Mouse (Mus musculus) neural tube, embryonic 11.5 days (tissue): ENCODE data around the gene Capn2. TPM values are rescaled to one million over a fixed set of nuclear protein-coding genes. Genes with fewer than 3 reads are reported as not detected.

Experiments
- ATAC-seq: fragments of 200-750 bp; cut with Nextera tagmentation; 2 replicates; pipeline ENCODE4 v1.8.0; 2017; ENCODE audit warnings: moderate number of reproducible peaks, mild to moderate bottlenecking, moderate TSS enrichment, moderate library complexity; ENCODE audit not compliant: insufficient read depth, low FRiP score, low TSS enrichment
- DNase-seq: peaks from one replicate; pipeline ENCODE4 v3.0.0-alpha.2; 2015; ENCODE audit warnings: low spot score
- H3K27ac ChIP-seq: fragments of 300-500 bp; sonication (generic); 2 replicates; pipeline ENCODE4 v1.5.1; 2014; ENCODE audit warnings: low read depth, mild to moderate bottlenecking, low read length
- H3K27me3 ChIP-seq: fragments of 300-500 bp; sonication (generic); 2 replicates; pipeline ENCODE4 v1.6.1; 2014; ENCODE audit warnings: mild to moderate bottlenecking, low read length, mixed read lengths; ENCODE audit not compliant: control insufficient read depth, insufficient read depth
- H3K36me3 ChIP-seq: fragments of 300-500 bp; sonication (generic); 2 replicates; pipeline ENCODE4 v1.6.1; 2014; ENCODE audit warnings: mild to moderate bottlenecking, low read length, moderate library complexity, mixed read lengths; ENCODE audit not compliant: control insufficient read depth, insufficient read depth
- H3K4me1 ChIP-seq: fragments of 300-500 bp; sonication (generic); 2 replicates; pipeline ENCODE4 v1.6.1; 2014; ENCODE audit warnings: low read length, mixed read lengths; ENCODE audit not compliant: control insufficient read depth, insufficient read depth
- H3K4me2 ChIP-seq: fragments of 300-500 bp; sonication (generic); 2 replicates; pipeline ENCODE4 v1.6.1; 2014; ENCODE audit warnings: low read depth, mild to moderate bottlenecking, moderate library complexity
- H3K4me3 ChIP-seq: fragments of 300-500 bp; sonication (generic); 2 replicates; pipeline ENCODE4 v1.5.1; 2014; ENCODE audit warnings: low read depth, low read length
- H3K9ac ChIP-seq: fragments of 300-500 bp; sonication (generic); 2 replicates; pipeline ENCODE4 v1.6.1; 2014; ENCODE audit warnings: mild to moderate bottlenecking, low read length
- H3K9me3 ChIP-seq: fragments of 300-500 bp; sonication (generic); 2 replicates; pipeline ENCODE4 v1.6.1; 2016; ENCODE audit warnings: low read length; ENCODE audit not compliant: control insufficient read depth
- WGBS: fragments of 180-500 bp; shearing (Covaris S2); extraction: QIAGEN DNeasy Blood & Tissue Kit; methylation state at CpG from one replicate; pipeline ENCODE4 v1.1.7; 2014; 5-methylcytosine and 5-hydroxymethylcytosine counted together
- polyA plus RNA-seq: library from polyadenylated mRNA; unstranded; fragments of >200 nt; fragmentation: Nextera tagmentation; extraction: Ambion mirVana; gene quantifications from 2 replicates; pipeline ENCODE4 v1.2.1, GENCODE M21; 2014

Capn2 gene
- polyA plus RNA-seq, 1 experiment from 2014 or later, result 90.8 TPM

GRCm38 (mm10) chr1:182558271-182558670 is 40.9 kb upstream of the Capn2 start:
- no peak overlapping the region for H3K4me3 ChIP-seq
- no peak for ATAC-seq
- no peak for DNase-seq
- no peak overlapping the region for H3K9ac ChIP-seq
- H3K27ac ChIP-seq, result no peak overlapping the region
- 81% methylated on average over 4 of the region's 4 CpGs for WGBS
- H3K36me3 ChIP-seq, result no peaks in the 10 kb centered on the region
- H3K9me3 ChIP-seq, result no peaks in the 10 kb centered on the region
- H3K27me3 ChIP-seq, result no peaks in the 10 kb centered on the region
- no peaks in the 10 kb centered on the region for H3K4me1 ChIP-seq
- H3K4me2 ChIP-seq, result no peak overlapping the region

- peak; percentile 68 for DNase-seq
Measured at GRCm38 (mm10) chr1:182553649-182554375, 36.4 kb upstream of the Capn2 start.

GRCm38 (mm10) chr1:182550761-182551160 is 33.4 kb upstream of the Capn2 start:
- H3K4me2 ChIP-seq, result no peak overlapping the region
- H3K27me3 ChIP-seq, result no peaks in the 10 kb centered on the region
- no peaks in the 10 kb centered on the region for H3K36me3 ChIP-seq
- no peak overlapping the region for H3K27ac ChIP-seq
- WGBS, result 79% methylated on average over 8 of the region's 8 CpGs
- no peak for ATAC-seq
- no peak overlapping the region for H3K4me3 ChIP-seq
- H3K9me3 ChIP-seq, result no peaks in the 10 kb centered on the region
- DNase-seq, result no peak
- no peak overlapping the region for H3K9ac ChIP-seq
- H3K4me1 ChIP-seq, result no peaks in the 10 kb centered on the region

More at GRCm38 (mm10) chr1:182553649-182554375, 36.4 kb upstream of the Capn2 start:
- Histone ChIP-seq H3K4me2 (no peak overlapping the region), H3K9ac (no peak overlapping the region), H3K9me3 (no peaks in the 10 kb centered on the region), H3K27ac (no peak overlapping the region), H3K4me3 (no peak overlapping the region), H3K4me1 (no peaks in the 10 kb centered on the region), H3K27me3 (no peaks in the 10 kb centered on the region), H3K36me3 (no peaks in the 10 kb centered on the region)
- no peak for ATAC-seq
- 62% methylated on average over 12 of the region's 12 CpGs for WGBS

- H3K36me3 ChIP-seq, result no peaks in the 10 kb centered on the region
- WGBS, result 74% methylated on average over 1 of the region's 1 CpGs
- no peak overlapping the region for H3K4me3 ChIP-seq
- H3K4me2 ChIP-seq, result no peak overlapping the region
- no peaks in the 10 kb centered on the region for H3K4me1 ChIP-seq
- no peaks in the 10 kb centered on the region for H3K27me3 ChIP-seq
- no peaks in the 10 kb centered on the region for H3K9me3 ChIP-seq
- no peak for ATAC-seq
- H3K27ac ChIP-seq, result no peak overlapping the region
- H3K9ac ChIP-seq, result no peak overlapping the region
- no peak for DNase-seq
Measured at GRCm38 (mm10) chr1:182543906-182544305, 26.5 kb upstream of the Capn2 start.

DNA sequence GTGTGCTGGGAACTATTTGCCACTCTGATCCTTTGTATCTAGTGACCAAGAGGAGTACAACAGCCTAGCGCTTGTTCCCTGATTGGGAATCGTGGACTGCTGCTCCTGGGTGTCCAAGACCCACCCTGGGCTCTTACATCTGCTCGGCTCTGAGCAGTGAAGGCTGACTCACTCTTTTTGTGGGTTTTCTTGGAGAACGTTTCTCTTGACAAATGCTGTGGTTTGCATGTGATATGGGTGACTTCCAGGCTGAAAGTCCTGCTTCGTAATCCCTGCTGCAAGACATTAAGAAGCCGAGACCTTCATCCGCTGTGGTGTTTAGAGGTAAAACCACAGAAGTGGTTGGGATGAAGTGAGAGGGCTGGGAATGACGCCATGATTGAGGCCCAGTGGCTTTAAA is 25.7 kb upstream of the Capn2 start:
- H3K4me1 ChIP-seq, result no peaks in the 10 kb centered on the region
- H3K36me3 ChIP-seq, result no peaks in the 10 kb centered on the region
- H3K27ac ChIP-seq, result no peak overlapping the region
- 87% methylated on average over 8 of the region's 8 CpGs for WGBS
- H3K4me2 ChIP-seq, result no peak overlapping the region
- ATAC-seq (no peak), DNase-seq (no peak)
- no peak overlapping the region for H3K4me3 ChIP-seq
- no peaks in the 10 kb centered on the region for H3K9me3 ChIP-seq
- no peak overlapping the region for H3K9ac ChIP-seq
- H3K27me3 ChIP-seq, result no peaks in the 10 kb centered on the region

GRCm38 (mm10) chr1:182542110-182542509 is 24.7 kb upstream of the Capn2 start:
- DNase-seq (no peak), ATAC-seq (no peak)
- 65% methylated on average over 5 of the region's 5 CpGs for WGBS
- Histone ChIP-seq H3K27ac (no peak overlapping the region), H3K4me1 (no peaks in the 10 kb centered on the region), H3K9ac (no peak overlapping the region), H3K36me3 (no peaks in the 10 kb centered on the region), H3K4me3 (no peak overlapping the region), H3K4me2 (no peak overlapping the region), H3K9me3 (no peaks in the 10 kb centered on the region), H3K27me3 (no peaks in the 10 kb centered on the region)

DNA sequence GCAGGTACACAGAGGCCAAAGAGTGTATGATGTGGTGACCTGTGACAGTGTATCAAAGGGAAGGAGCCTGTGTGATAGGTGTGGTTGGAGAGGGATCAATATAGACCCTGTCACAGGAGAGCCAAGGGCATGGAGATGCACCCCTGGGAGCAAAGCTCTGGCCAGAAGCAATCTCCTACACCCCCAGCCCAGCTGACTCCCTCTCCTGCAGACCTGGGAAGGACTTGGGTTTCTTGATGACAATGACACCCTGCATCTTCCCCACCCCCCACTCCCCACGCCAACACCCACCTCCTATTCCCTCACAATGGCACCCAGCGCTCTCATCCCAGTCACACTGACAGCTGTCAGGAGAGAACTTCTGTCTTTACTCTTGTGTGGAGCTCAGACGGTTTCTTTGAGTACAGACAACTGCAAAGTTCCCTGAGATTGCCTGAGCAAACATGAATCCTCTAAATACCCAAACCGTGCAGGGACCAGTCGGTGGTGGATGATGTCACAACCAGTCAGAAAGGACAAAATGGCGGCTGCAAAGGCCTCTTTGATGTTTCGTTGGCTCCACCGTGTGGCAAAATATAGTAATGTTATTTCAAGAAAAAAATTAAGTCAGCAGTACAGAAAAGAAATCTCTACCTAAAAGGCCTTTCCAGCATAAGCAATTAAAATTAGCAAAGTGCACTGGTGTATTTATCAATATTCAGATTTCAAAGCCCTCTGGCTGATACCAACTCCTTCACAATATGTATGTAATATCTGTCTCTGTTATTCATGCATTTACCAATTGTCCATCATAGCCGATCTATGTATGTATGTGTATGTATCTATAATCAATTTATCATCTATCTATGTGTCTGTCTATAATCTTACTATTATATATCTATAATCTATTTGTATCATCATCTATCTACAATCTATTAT is 21.9 kb upstream of the Capn2 start:
- H3K27me3 ChIP-seq, result no peaks in the 10 kb centered on the region
- no peaks in the 10 kb centered on the region for H3K9me3 ChIP-seq
- DNase-seq (peak; percentile 80), ATAC-seq (peak; percentile 72; the same call in 1 of the 2 replicates)
- no peak overlapping the region for H3K27ac ChIP-seq
- H3K4me2 ChIP-seq, result peak overlapping the region; percentile 60
- peak overlapping the region; percentile 65 for H3K9ac ChIP-seq
- H3K4me1 ChIP-seq, result no peaks in the 10 kb centered on the region
- peak overlapping the region; percentile 33 for H3K4me3 ChIP-seq
- H3K36me3 ChIP-seq, result no peaks in the 10 kb centered on the region
- WGBS, result 20% methylated on average over 9 of the region's 9 CpGs

DNA sequence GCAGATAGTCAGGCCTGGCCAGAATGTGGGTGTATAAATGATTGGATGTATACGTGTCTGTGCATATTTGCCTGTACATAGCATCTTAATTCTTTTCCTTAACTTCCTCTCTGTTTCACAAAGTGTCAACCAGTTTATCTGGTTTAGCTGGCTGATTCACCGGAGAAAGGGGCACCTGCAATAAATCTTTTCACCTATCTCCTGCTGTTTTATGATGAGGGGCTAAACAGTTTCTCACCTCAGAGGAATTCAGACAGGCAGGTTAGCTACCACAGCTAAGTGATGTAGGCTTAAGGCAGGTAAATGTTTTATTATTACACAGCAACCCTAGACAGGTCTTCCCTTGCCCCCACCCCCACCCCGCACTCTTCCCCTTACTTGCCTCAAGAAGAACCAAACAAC is 17.7 kb upstream of the Capn2 start:
- no peaks in the 10 kb centered on the region for H3K4me1 ChIP-seq
- H3K36me3 ChIP-seq, result no peaks in the 10 kb centered on the region
- H3K4me2 ChIP-seq, result no peak overlapping the region
- H3K27me3 ChIP-seq, result no peaks in the 10 kb centered on the region
- H3K9me3 ChIP-seq, result no peaks in the 10 kb centered on the region
- no peak overlapping the region for H3K4me3 ChIP-seq
- 66% methylated on average over 3 of the region's 3 CpGs for WGBS
- ATAC-seq (no peak), DNase-seq (no peak)
- H3K9ac ChIP-seq, result no peak overlapping the region
- no peak overlapping the region for H3K27ac ChIP-seq
